Mouse (Mus musculus) CD4-positive helper T cell, adult 2 months (primary cell): ENCODE data around the gene 1700010B08Rik.

Experiments used
- DNase-seq: peaks from one replicate; pipeline ENCODE4 v3.0.0-alpha.2; 2012; ENCODE audit warnings: low read depth, missing footprints, low spot score

Gene 1700010B08Rik

GRCm38 (mm10) chr2:173770620-173771019 lies 51.4 kb downstream of the 1700010B08Rik start:
- DNase-seq, result no peak
